Comparison of ENCODE assay signal across 14 mouse cellular contexts in the genomic region with DNA sequence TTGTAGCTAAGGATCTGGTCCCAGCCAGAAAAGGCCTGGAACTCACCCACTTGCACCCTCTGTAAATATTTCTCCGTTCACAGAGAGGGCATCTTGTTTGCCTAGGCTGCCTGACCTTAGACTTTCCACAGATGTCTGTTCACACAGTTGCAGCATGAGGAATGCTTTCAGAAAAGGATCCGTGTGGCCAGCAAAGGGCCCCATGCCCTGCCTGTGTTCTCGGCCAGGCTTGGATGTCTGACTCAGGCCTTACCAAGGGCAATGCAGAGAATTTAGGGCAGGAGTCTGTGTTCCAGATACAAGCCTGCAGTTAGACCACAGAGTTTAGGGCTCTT. TPM values are rescaled to one million over a fixed set of nuclear protein-coding genes. Genes with fewer than 3 reads are reported as not detected.
DNase-seq lines count a peak whose midpoint lies in the region; ATAC-seq and TF ChIP-seq lines count a peak whose summit lies in the region.
"Had no signal": no experiment of that assay in that cellular context is flagged by ENCODE, and none has a peak within 500 bp of the region (broad histone marks: within the 10 kb centered on the region; RNA-seq: fewer than 3 reads in every experiment).

No protein-coding gene starts in this region.

- no peaks in the 10 kb centered on the region for H3K9me3 ChIP-seq in heart, embryonic 15.5 days (replicated peaks)
- H3K9me3 ChIP-seq in midbrain, postnatal 0 days (ENCODE audit: low read length): no peaks in the 10 kb centered on the region
- H3K9me3 ChIP-seq in midbrain, embryonic 15.5 days: no peaks in the 10 kb centered on the region
- no peaks in the 10 kb centered on the region for H3K9me3 ChIP-seq in hindbrain, postnatal 0 days (ENCODE audit: low read length)

- H3K4me3 ChIP-seq in heart, embryonic 15.5 days: no peak overlapping the region
- H3K4me3 ChIP-seq in midbrain, postnatal 0 days (ENCODE audit: low read depth, low read length): no peak overlapping the region
- no peak overlapping the region for H3K4me3 ChIP-seq in midbrain, embryonic 15.5 days
- no peak overlapping the region for H3K4me3 ChIP-seq in hindbrain, postnatal 0 days (ENCODE audit: low read length)
- H3K4me3 ChIP-seq: erythroblast, embryonic 14.5 days had no signal

- peaks cover 43% of the 10 kb centered on the region for H3K4me1 ChIP-seq in heart, embryonic 15.5 days (replicated peaks)
- no peaks in the 10 kb centered on the region for H3K4me1 ChIP-seq in midbrain, postnatal 0 days (ENCODE audit: insufficient read depth, low read length)
- no peaks in the 10 kb centered on the region for H3K4me1 ChIP-seq in midbrain, embryonic 15.5 days
- peaks cover 5% of the 10 kb centered on the region; the same call in 1 of the 2 replicates for H3K4me1 ChIP-seq in hindbrain, postnatal 0 days (ENCODE audit: insufficient read depth, low read length)

- no peaks in the 10 kb centered on the region for H3K27me3 ChIP-seq in heart, embryonic 15.5 days
- H3K27me3 ChIP-seq in midbrain, postnatal 0 days (ENCODE audit: insufficient read depth, low read length): no peaks in the 10 kb centered on the region
- H3K27me3 ChIP-seq in midbrain, embryonic 15.5 days (replicated peaks): no peaks in the 10 kb centered on the region
- H3K27me3 ChIP-seq in hindbrain, postnatal 0 days (ENCODE audit: insufficient read depth, low read length): no peaks in the 10 kb centered on the region

- H3K27ac ChIP-seq in heart, embryonic 15.5 days: peak overlapping the region; percentile 62
- peak overlapping the region; percentile 38; the same call in 1 of the 2 replicates for H3K27ac ChIP-seq in midbrain, postnatal 0 days (ENCODE audit: low read depth, low read length)
- H3K27ac ChIP-seq in midbrain, embryonic 15.5 days: no peak overlapping the region
- H3K27ac ChIP-seq in hindbrain, postnatal 0 days: peak overlapping the region; percentile 17; the same call in 1 of the 2 replicates

- no peak overlapping the region for H3K4me2 ChIP-seq in heart, embryonic 15.5 days
- no peak overlapping the region for H3K4me2 ChIP-seq in midbrain, postnatal 0 days (ENCODE audit: low read depth, low read length, poor library complexity, severe bottlenecking)
- H3K4me2 ChIP-seq in midbrain, embryonic 15.5 days: no peak overlapping the region
- H3K4me2 ChIP-seq in hindbrain, postnatal 0 days (ENCODE audit: low read depth, low read length): no peak overlapping the region

- no peak overlapping the region for H3K9ac ChIP-seq in heart, embryonic 15.5 days
- H3K9ac ChIP-seq in midbrain, postnatal 0 days (replicated peaks; ENCODE audit: low read length, poor library complexity, severe bottlenecking): no peak overlapping the region
- no peak overlapping the region for H3K9ac ChIP-seq in midbrain, embryonic 15.5 days
- H3K9ac ChIP-seq in hindbrain, postnatal 0 days (replicated peaks; ENCODE audit: low read length): no peak overlapping the region

- DNase-seq in heart, postnatal 10 days: no peak
- no peak for DNase-seq in midbrain, postnatal 0 days (ENCODE audit: low spot score)
- DNase-seq in hindbrain, postnatal 0 days (ENCODE audit: low spot score): no peak
- DNase-seq in thymus, postnatal 0 days (ENCODE audit: low spot score): no peak
- DNase-seq in thymus, postnatal 25 days: no peak
- DNase-seq: right cerebral cortex, postnatal 14 days had no signal

- intact Hi-C loops in heart, postnatal 10 days (cut with DNase I): no loop called here

- WGBS in heart, embryonic 15.5 days: 73% methylated on average over 3 of the region's 3 CpGs
- 78% methylated on average over 3 of the region's 3 CpGs for WGBS in midbrain, postnatal 0 days
- WGBS in midbrain, embryonic 15.5 days: 85% methylated on average over 3 of the region's 3 CpGs
- 45% methylated on average over 3 of the region's 3 CpGs for WGBS in hindbrain, postnatal 0 days

- TF ChIP-seq CTCF in midbrain, postnatal 0 days (IDR thresholded peaks at IDR 0.05): no peak
- no peak for TF ChIP-seq CTCF in hindbrain, postnatal 0 days (IDR thresholded peaks at IDR 0.05; ENCODE audit: low read depth)

- peaks cover 11% of the 10 kb centered on the region for H3K36me3 ChIP-seq in heart, embryonic 15.5 days
- peaks cover 44% of the 10 kb centered on the region for H3K36me3 ChIP-seq in midbrain, postnatal 0 days (ENCODE audit: insufficient read depth, low read length)
- H3K36me3 ChIP-seq in midbrain, embryonic 15.5 days (replicated peaks): peaks cover 28% of the 10 kb centered on the region
- peaks cover 30% of the 10 kb centered on the region for H3K36me3 ChIP-seq in hindbrain, postnatal 0 days (ENCODE audit: insufficient read depth, low read length)

- ATAC-seq in heart, embryonic 15.5 days (replicated peaks; ENCODE audit: insufficient number of reproducible peaks, insufficient read depth, low FRiP score, low read depth): no peak
- 0 out of 2 replicates have a peak, but pooled peaks have one; percentile 18 for ATAC-seq in midbrain, postnatal 0 days (ENCODE audit: low FRiP score)
- no peak for ATAC-seq in midbrain, embryonic 15.5 days (replicated peaks)
- no peak for ATAC-seq in hindbrain, postnatal 0 days
- ATAC-seq: activated CD4-positive, CD25-positive, alpha-beta regulatory T cell, adult 4 months had no signal

RNA-seq across cellular contexts. Expression of a gene that starts 13.3 kb away (rescaled TPM):
- not detected in 2 replicates for polyA plus RNA-seq in heart, embryonic 15.5 days (2015; fragmentation: Nextera tagmentation; extraction: Ambion mirVana)
- total RNA-seq in heart, postnatal 10 days (2021): not detected
- total RNA-seq in midbrain, postnatal 0 days (2014; rRNA removed): not detected in 2 replicates
- 0.41 and 0.53 TPM in 2 replicates for polyA plus RNA-seq in midbrain, postnatal 0 days (2015; fragmentation: Nextera tagmentation; extraction: Ambion mirVana)
- 0.71 TPM in 1 of 2 replicates, not detected in the other for polyA plus RNA-seq in midbrain, embryonic 15.5 days (2015; fragmentation: Nextera tagmentation; extraction: Ambion mirVana)
- total RNA-seq in hindbrain, postnatal 0 days (2014; rRNA removed): not detected in 2 replicates
- polyA plus RNA-seq in hindbrain, postnatal 0 days (2015; fragmentation: Nextera tagmentation; extraction: Ambion mirVana): 0.23 TPM in 1 of 2 replicates, not detected in the other
- not detected in 2 replicates for polyA plus RNA-seq in thymus, postnatal 0 days (2015; fragmentation: Nextera tagmentation; extraction: Ambion mirVana)
- total RNA-seq: heart, adult 18-20 months; left cerebral cortex, postnatal 25 days; megakaryocyte, adult 5-6 weeks had no signal
- polyA plus RNA-seq: activated CD4-positive, CD25-positive, alpha-beta regulatory T cell, adult 4 months; erythroblast, embryonic 14.5 days; neural tube, embryonic 11.5 days had no signal

RNA-seq across cellular contexts. Expression of a gene that starts 50.6 kb away (rescaled TPM):
- 0.13 and 0.74 TPM in 2 replicates for polyA plus RNA-seq in heart, embryonic 15.5 days (2015; fragmentation: Nextera tagmentation; extraction: Ambion mirVana)
- total RNA-seq in heart, postnatal 10 days (2021): not detected
- not detected in 2 replicates for total RNA-seq in midbrain, postnatal 0 days (2014; rRNA removed)
- 0.07 and 0.09 TPM in 2 replicates for polyA plus RNA-seq in midbrain, postnatal 0 days (2015; fragmentation: Nextera tagmentation; extraction: Ambion mirVana)
- polyA plus RNA-seq in midbrain, embryonic 15.5 days (2015; fragmentation: Nextera tagmentation; extraction: Ambion mirVana): 0.04 and 0.06 TPM in 2 replicates
- total RNA-seq in hindbrain, postnatal 0 days (2014; rRNA removed): not detected in 2 replicates
- polyA plus RNA-seq in hindbrain, postnatal 0 days (2015; fragmentation: Nextera tagmentation; extraction: Ambion mirVana): 0.05 and 0.09 TPM in 2 replicates
- 7.6 and 8.7 TPM in 2 replicates for polyA plus RNA-seq in thymus, postnatal 0 days (2015; fragmentation: Nextera tagmentation; extraction: Ambion mirVana)
- total RNA-seq: left cerebral cortex, postnatal 25 days had no signal
- polyA plus RNA-seq: erythroblast, embryonic 14.5 days; neural tube, embryonic 11.5 days had no signal

RNA-seq across cellular contexts. Expression of a gene that starts 58.9 kb away (rescaled TPM):
- 9.9 and 14.7 TPM in 2 replicates for polyA plus RNA-seq in heart, embryonic 15.5 days (2015; fragmentation: Nextera tagmentation; extraction: Ambion mirVana)
- 1 to 10 TPM; 8.0 TPM for total RNA-seq in heart, postnatal 10 days (2021)
- total RNA-seq in midbrain, postnatal 0 days (2014; rRNA removed): 14.7 and 17.6 TPM in 2 replicates
- 34.7 and 35.7 TPM in 2 replicates for polyA plus RNA-seq in midbrain, postnatal 0 days (2015; fragmentation: Nextera tagmentation; extraction: Ambion mirVana)
- polyA plus RNA-seq in midbrain, embryonic 15.5 days (2015; fragmentation: Nextera tagmentation; extraction: Ambion mirVana): 39.1 and 40.0 TPM in 2 replicates
- total RNA-seq in hindbrain, postnatal 0 days (2014; rRNA removed): 14.8 and 15.8 TPM in 2 replicates
- 33.5 and 36.5 TPM in 2 replicates for polyA plus RNA-seq in hindbrain, postnatal 0 days (2015; fragmentation: Nextera tagmentation; extraction: Ambion mirVana)
- 26.9 and 30.7 TPM in 2 replicates for polyA plus RNA-seq in thymus, postnatal 0 days (2015; fragmentation: Nextera tagmentation; extraction: Ambion mirVana)
- polyA plus RNA-seq: erythroblast, embryonic 14.5 days had no signal
